Mouse (Mus musculus) hematopoietic stem cell, adult 5-6 weeks (primary cell): ENCODE measurements at regions not wholly inside any gene's neighbourhood (a gene's known extent, or its start where the extent isn't known, plus 50 kb on each side); places are given as distances from the start of the nearest gene placed in this dataset.
A peak's percentile ranks its signal among the peaks of the same experiment; 100 is the strongest.

Experiments
- ATAC-seq, 2 experiments: fragments of 125-278 bp in 1 of 2; replicated peaks in 1 of 2; 2 replicates each; pipeline ENCODE4 v1.8.0; 2016 to 2017; ENCODE audit warnings: inconsistent platforms in 2 of 2, mild to moderate bottlenecking in 2 of 2, moderate number of reproducible peaks in 2 of 2, low read depth in 1 of 2, moderate TSS enrichment in 1 of 2; ENCODE audit not compliant: low FRiP score in 2 of 2, poor library complexity in 2 of 2, severe bottlenecking in 2 of 2, insufficient read depth in 1 of 2, low TSS enrichment in 1 of 2

DNA sequence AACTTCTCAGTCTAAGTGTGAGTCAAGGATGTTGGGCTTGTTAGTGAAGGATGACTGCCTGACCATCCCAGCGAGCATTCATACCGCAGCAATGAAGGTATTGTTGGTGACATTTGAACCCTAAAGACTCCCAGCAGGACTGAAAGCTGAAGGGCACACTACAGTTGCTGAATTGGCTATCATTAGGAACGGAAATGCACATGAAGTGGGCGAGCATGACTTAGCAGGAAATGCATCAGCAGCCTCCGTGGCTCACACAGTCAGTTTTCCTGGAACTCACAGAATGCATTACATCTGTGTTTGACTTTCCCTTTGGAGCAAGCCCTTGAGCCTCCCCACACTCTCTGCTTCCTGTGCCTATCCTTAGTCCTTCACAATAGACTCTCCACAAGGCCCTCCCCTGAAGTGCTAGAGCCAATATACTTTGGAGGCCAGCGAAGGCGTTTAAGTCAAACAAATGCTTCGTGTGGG is 63.9 kb downstream of the Tmco5 start:
- ATAC-seq: peak; percentile 63 to 89

DNA sequence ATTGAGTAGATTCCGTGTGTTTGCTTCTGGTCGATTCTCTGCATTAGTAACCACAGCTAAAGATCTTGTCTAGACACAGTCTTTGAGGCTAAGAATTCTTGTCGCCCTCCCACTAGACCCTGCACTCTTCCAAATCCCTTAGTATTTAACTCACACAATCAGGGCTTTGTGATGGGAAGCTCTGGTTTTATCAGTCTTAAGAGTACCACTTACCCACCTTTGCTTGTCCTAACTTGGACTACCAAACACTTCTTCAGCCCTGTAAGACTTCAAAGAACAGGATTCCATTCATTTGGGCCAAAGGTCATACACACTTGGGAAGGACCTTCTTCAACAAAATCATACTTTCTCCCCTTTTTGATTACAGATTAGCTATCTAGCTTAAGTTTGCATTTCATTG is 70.0 kb downstream of the Tmco5 start:
- ATAC-seq: no peak

DNA sequence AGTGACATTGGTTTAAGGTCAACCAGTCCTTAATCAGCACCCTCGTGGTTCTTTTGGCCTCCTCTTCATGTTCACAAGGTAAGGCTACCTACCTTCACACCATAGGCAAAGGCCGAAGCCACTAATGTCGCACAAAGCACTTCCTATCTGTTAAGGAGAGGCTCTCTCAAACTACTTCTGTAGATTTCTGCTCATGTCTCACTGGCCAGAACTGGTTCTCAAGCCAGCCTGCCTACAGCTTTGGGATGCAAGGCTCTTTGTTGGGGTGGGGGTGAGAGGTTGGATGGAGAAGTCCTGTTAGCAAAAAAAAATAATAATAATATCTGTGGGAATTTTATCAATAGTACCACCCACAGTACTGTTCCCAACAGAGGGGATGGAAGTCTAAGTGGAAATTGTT is 71.2 kb downstream of the Tmco5 start:
- no peak for ATAC-seq

DNA sequence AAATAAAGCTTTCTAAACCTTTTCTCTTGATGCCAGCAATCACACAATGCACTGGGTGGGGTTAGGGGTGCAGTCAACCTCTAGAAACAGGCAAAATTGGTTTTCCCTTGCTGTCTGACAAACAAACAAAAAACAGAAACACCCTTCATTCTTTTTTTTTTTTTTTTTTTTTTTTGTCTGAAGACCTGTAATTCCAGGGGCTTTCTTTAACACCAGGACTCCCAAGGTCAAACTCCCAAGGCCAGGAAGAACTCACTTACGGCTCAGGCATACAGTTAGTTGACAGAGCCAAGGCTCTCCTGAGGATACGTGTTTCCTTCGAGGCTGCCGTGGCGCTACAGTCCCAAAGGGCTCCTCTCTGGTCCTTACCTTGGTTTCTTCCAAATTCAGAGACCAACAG is 71.7 kb downstream of the Tmco5 start:
- ATAC-seq: no peak

DNA sequence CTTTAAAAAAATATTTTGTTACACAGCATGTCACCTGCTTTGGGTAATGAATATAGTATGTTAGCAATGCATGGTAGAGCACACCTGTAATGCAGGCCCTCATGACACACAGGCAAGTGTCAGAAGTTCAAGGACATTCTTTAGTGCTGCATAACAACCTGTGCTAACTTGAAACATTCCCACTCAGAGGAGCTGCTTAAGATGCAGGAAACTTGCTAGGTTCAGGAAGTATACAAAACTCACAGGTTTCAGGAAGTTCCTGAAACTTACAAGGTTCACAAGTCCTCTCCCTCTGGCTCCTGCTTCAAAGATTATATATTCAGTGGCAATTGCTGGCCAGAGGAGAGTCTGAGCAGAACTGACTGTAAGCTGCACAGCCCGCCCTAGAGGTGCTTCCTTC is 73.0 kb downstream of the Tmco5 start:
- no peak for ATAC-seq

DNA sequence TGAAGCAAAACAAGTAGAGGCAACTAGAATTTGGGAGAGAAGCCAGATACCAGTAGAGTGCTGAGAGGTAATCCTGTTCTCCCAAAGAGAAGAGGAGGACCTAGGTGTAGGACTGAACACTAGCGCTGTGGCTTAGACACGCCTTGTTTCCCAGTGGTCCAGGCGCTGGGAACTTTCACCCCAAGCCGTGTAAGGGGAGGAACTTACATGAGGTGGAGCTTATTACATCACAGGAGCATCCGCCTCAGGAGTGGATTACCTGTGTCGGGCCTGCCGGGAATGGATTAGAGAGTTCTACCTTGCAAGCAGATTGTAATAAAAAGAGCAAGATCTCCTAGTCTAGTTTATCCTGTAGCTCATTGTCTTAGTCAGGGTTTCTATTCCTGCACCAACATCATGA is 75.8 kb downstream of the Tmco5 start:
- ATAC-seq: no peak

DNA sequence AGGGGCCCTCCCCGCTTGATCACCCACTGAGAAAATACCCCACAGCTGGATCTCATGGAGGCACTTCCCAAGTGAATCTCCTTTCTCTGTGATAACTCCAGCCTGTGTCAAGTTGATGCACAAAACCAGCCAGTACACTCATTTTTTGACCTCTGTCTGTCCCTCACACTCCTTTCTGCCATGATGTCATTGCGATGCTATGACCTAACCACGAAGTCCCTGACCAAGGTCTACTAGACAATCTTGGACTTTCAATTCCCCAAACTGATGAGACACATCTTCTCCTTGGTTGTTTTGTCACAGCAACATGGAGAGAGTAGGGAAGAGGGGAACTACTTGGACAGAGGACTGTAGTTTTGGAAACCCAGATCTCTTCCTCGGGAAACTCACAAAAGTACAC is 76.4 kb downstream of the Tmco5 start:
- ATAC-seq: no peak

DNA sequence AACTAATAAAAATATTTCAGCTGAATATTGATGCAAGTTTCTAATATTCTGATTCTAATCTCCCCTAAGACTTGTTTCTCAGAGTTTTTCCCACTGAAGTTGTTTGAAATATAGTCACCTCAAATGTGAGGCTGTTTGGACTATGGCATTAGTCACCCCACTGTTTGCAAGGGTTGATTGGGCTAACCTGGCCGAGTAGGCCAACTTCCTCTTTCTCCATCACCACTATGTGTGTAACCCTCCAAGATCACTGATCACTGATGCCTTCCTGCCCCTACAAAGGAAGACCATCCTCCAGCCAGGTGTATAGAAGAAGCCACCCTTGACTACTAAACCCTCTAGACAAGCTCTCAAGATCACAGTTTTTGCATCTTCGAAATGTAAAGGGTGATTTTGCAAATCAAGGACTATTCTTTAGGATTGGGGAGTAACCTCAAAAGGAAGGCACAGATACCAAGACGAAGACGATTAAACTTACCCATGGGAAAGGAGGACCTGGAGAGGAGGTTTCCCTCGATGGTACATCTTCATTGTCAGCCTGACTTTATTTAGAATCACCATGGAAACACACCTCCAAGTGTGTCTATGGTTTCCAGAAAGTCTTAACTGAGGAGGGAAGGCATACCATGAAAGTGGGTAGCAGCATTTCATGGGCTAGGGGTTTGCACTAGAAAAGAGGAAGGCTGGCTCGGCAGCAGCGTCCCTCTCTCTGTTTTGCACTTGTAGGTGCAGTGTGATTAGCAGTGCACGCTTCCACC is 84.8 kb downstream of the Tmco5 start:
- ATAC-seq: peak in 1 of 2 experiments; percentile 42; a peak in 1 of 4 replicates

DNA sequence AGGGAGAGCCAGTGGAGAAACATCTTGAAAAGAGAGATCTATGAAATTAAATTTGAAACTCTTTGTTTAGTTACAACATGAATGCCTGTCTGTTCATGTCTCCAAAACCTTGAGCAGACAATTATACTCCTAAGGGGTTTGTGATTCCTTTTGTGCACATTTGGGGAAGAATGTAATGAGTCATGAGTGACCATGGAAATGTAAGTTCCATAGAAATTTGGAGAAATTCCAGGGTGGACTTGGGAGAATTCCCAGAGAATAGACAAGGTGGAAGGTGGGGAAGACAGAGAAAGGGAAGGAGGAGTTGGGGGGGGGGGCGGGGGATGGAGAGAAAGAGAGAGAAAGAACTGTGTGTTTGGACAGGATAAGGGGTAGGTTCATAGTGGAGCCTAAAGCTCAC is 87.8 kb downstream of the Tmco5 start:
- no peak for ATAC-seq

DNA sequence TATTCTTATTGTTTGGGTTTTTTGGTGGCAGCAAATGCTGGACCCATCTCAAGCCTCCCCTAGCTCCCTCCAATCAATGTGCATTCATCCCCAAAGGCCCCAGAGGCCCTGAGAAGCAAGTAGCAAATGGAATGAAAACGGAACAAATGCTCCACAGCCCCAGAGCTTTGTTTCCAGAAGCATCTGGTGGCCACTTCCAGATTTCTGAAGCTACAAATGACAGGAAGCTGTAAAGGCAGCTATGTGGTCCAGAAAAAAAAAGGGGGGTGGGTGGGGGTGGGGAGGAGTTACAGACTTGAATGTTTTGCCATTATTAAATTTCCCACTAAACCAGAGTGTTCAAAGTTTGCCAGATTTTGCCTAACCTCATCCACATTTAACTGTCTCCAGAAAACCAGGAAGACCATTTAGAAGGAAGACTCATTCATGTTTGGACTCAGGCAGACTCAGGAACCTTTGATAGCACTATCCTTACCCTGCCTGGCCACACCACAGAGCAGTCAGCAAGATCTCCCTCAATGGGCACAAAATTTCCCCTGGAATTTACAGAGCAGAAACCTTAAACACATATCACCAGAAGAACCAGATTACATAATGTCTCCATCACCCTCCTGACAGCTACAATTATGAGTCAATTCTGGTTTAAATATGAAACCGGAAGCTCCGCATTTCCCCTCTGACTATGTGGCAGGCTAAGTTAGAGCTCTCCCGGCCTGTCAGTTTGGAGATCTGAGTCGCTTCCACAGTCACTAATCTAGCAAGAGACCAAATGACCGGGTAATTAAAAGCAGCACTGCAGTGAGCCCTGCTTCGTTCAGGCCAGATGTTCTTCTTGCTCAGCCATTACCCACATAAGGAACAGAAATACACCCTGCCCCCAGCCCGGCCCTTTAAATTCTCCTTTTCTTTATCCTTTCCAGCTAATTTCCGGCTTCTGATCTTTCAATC is 93.4 kb downstream of the Tmco5 start:
- peak; percentile 63 for ATAC-seq

DNA sequence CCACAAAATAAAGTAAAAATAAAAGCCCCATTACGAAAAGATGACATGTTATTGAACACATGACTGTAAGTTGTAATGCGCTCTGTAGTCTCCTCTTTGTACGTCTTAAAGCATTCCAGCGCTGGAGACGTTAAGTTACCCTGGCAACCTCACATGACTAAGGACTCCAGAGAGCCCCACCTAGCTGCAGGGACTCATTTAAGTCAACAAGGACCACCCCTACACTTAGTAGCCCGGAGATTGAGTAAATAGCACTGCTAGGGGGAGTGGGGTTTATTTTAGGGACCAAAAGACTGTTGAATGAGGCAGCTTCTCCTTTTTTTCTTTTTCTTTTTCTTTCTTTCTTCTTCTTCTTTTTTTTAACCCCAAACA is 94.1 kb downstream of the Tmco5 start:
- peak; percentile 32 to 50; a peak in 1 of 4 replicates for ATAC-seq

DNA sequence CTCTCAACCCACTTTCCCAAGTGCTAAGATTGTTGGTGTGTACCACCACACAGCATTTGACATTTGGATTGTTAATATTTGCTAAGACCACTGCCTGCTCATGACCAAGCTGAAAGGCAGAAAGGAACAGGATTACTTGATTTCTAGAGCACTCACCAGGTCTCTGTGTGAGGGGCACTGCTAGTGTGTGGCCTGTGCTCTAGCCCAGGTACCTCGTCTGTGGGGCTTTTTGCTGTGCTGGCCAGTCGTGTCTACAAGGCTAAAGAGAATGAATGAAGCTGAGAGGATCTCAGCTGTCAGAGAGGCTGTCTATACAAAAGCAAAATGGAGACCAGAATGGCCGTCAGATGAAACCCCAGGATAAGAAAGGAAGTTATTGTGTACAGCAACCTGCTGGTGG is 95.0 kb downstream of the Tmco5 start:
- no peak for ATAC-seq

DNA sequence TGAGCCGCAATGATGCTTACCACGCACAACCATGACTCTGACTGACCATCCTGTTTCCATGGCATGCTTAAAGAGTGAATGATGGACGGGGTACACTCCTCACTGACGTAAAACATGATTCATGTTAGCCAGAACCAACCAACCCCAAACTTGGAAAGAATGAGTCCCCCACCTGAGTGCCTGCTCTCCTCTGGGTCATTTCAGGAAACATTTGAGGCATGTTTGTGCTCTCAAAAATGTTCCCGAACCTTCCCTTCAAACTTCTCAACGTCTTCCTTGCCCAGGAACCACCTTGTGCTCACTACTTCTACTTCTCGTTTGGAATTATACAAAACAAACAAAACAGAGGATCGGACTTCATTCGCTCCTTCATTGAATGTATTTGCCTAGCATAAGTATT is 95.7 kb downstream of the Tmco5 start:
- ATAC-seq: no peak

DNA sequence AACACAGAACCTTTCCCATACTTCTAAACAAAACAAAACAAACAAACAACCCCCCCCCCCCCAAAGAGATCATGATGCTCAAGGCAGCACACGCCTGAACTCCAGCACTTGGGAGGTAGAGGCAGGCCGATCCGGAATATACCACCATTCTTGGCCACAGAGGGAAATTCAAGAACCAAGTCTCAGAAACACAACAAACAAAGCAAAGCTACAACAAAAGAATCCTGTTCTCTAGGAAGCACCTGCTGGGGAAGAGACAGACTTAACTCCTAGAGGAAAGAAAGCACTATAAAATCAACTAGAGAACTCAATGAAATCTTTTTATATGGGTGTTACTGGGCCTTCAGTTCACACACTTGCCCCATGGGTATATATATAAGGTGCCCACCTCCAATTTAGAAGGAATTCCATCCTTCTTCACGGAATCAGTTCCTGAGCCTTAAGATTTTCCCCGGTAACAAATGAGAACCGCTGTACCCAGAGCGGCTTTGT is 96.1 kb downstream of the Tmco5 start:
- ATAC-seq: no peak

DNA sequence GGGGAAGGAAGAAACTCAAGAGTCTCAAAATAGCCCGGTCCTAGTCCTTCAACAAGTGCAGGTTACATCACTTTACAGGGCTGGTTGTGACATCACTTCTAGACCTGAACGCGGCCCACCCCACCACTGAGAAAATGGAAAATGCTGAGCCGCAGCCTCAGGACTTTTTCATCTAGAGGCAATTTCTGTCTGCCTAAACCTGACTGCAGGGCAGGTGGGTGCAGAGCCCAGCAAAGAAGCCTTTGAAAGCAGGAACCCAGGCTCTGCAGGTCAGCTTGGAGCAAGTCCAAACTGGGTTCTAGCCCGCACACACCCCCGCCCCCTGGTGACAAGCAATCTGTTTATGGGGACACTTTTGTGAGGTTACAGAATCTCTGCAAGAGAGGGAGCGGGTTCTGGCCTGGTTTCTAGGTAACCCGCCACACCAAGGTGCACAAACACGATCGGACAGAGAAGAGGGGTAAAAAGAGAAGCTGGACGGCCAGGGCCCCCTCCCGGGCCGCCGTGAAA is 96.7 kb downstream of the Tmco5 start:
- ATAC-seq: peak; percentile 44 to 52

DNA sequence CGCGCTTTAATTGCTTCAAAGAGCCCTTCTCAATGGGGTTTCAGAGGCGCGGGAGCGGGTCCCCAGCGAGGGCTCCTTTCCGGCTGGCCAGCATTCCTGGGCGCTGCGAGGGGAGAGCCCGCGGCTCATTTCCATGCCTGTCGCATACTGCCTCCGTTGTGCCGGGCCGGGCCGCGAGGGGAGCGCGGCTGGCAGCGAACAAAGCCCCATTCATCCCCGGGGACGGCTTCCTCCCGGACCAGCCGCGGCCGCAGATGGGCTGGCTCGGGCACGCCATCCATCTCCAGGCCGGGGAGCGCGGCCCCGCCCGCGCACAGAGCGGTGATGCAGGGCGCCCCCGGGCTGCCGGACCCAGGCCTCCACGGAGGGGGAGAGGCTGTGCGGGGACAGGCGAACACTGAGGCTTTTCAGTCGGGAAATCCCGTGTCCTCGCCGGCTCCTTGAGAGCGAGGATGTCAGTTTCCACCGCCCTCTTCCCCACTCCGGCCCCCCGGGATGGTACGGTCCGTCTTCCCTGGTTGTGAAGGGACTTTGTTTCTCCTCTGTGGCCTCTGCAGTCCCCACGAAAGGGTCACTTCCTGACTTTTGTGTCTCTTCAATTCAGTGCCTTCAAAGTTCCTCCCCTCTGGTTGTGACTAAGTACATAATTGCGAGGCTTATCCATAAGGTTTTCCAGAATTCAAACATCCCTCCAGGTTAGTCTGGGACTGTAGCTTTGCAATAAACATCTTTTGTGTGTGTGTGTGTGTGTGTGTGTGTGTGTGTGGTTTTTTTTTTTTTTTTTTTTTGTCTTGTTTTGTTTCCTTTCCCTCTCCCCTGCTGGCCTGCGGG is 97.3 kb downstream of the Tmco5 start:
- peak; percentile 4 to 22; a peak in 2 of 4 replicates for ATAC-seq

DNA sequence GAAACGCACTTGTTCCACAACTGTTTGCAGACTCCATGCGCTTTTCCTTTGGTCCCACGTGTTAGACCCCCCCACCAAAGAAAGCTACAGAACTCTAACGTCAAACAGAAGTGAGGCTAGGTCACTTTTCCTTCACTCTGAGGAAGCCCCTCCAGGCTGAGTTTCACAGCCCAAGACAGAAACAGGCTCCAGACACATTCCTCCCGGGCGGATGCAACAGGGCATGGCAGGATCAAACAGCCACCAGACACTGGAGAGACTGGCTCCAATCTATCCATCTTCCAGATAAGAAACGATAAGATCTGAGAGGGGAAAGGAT is 97.9 kb downstream of the Tmco5 start:
- ATAC-seq: no peak
